Comparison of ENCODE assay signal across 8 mouse cellular contexts in the genomic region with DNA sequence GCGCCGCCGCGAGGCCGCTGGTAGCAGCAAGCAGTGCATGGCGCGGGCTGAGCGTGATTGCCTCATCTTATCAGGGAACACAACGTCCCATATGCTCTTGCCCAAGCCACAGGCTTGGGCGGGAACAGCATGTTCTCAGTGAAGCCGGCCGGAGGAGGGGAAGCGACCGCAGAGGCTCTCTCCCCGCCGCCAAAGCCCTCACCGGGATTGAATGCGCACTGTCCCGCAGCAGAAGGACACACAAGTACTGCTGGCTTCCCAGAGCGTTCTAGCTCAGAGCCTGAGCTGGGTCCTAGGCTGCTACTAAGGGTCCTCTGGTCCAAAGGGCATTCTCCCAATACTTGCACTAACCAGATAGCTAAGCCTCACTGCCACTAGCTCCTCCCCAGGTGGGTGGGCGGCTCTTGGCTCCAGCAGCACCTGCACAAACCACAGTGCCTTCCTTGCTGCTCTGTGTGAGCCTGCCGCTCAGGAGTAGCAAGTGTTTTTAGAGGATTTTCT. TPM values are rescaled to one million over a fixed set of nuclear protein-coding genes. Genes with fewer than 3 reads are reported as not detected.
A peak's percentile ranks its signal among the peaks of the same experiment; 100 is the strongest.
DNase-seq lines count a peak whose midpoint lies in the region; ATAC-seq lines count a peak whose summit lies in the region.

No protein-coding gene starts in this region.

- peak overlapping the region; percentile 86 for H3K4me2 ChIP-seq in heart, embryonic 14.5 days (ENCODE audit: low read length)
- H3K4me2 ChIP-seq in liver, embryonic 13.5 days: peak overlapping the region; percentile 63
- peak overlapping the region; percentile 52 for H3K4me2 ChIP-seq in stomach, embryonic 14.5 days (replicated peaks; ENCODE audit: low read depth, low read length)

- H3K27ac ChIP-seq in forebrain, embryonic 10.5 days: peak overlapping the region; percentile 81
- H3K27ac ChIP-seq in heart, embryonic 14.5 days (replicated peaks in 1 of 2; ENCODE audit: control insufficient read depth in 1 of 2, insufficient read depth in 1 of 2, low read depth in 2 of 2, low read length in 2 of 2): peak overlapping the region; percentile 55 to 75; a peak in 3 of 4 replicates
- H3K27ac ChIP-seq in liver, embryonic 13.5 days: peak overlapping the region; percentile 60
- peak overlapping the region; percentile 64; the same call in 1 of the 2 replicates for H3K27ac ChIP-seq in stomach, embryonic 14.5 days (ENCODE audit: low read length)

- H3K9ac ChIP-seq in heart, embryonic 14.5 days (ENCODE audit: low read length): peak overlapping the region; percentile 71
- H3K9ac ChIP-seq in liver, embryonic 13.5 days: peak overlapping the region; percentile 56
- no peak overlapping the region for H3K9ac ChIP-seq in stomach, embryonic 14.5 days (replicated peaks; ENCODE audit: low read depth, low read length)

- peak; percentile 48 to 51 for DNase-seq in CD8-positive naive resting alpha-beta T cell, adult 2 months (ENCODE audit: low read depth in 2 of 2, low spot score in 2 of 2)
- peak; percentile 80 for DNase-seq in c-Kit-positive CD71-positive TER-119-negative erythroid progenitor cells, embryonic 14.5 days (ENCODE audit: low read depth)
- peak; percentile 73 for DNase-seq in forebrain, embryonic 10.5 days (ENCODE audit: extremely low spot score, low spot score)
- peak; percentile 96 for DNase-seq in kidney, postnatal 14 days
- peak; percentile 76 for DNase-seq in liver, embryonic 13.5 days
- peak; percentile 39 to 55 for DNase-seq in natural killer cell, adult 2 months (ENCODE audit: low spot score in 2 of 2)

- peak overlapping the region; percentile 48 for H3K4me3 ChIP-seq in forebrain, embryonic 10.5 days
- peak overlapping the region; percentile 35 to 40 for H3K4me3 ChIP-seq in heart, embryonic 14.5 days (ENCODE audit: control insufficient read depth in 1 of 2, insufficient read depth in 1 of 2, low read depth in 1 of 2, low read length in 2 of 2)
- peak overlapping the region; percentile 41 for H3K4me3 ChIP-seq in liver, embryonic 13.5 days (replicated peaks)
- H3K4me3 ChIP-seq in stomach, embryonic 14.5 days (ENCODE audit: low read depth, low read length): peak overlapping the region; percentile 18

- H3K9me3 ChIP-seq in forebrain, embryonic 10.5 days: no peaks in the 10 kb centered on the region
- no peaks in the 10 kb centered on the region for H3K9me3 ChIP-seq in heart, embryonic 14.5 days (ENCODE audit: control insufficient read depth, low read length)
- H3K9me3 ChIP-seq in liver, embryonic 13.5 days (replicated peaks): no peaks in the 10 kb centered on the region
- no peaks in the 10 kb centered on the region for H3K9me3 ChIP-seq in stomach, embryonic 14.5 days (ENCODE audit: control insufficient read depth, low read depth, low read length)

- H3K27me3 ChIP-seq in forebrain, embryonic 10.5 days (ENCODE audit: poor library complexity, severe bottlenecking): peaks cover 4% of the 10 kb centered on the region; the same call in 1 of the 2 replicates
- H3K27me3 ChIP-seq in heart, embryonic 14.5 days (ENCODE audit: control insufficient read depth, insufficient read depth, low read length): no peaks in the 10 kb centered on the region
- H3K27me3 ChIP-seq in liver, embryonic 13.5 days: peaks cover 22% of the 10 kb centered on the region
- no peaks in the 10 kb centered on the region for H3K27me3 ChIP-seq in stomach, embryonic 14.5 days (ENCODE audit: control insufficient read depth, insufficient read depth, low read length)

- H3K36me3 ChIP-seq in forebrain, embryonic 10.5 days (replicated peaks): no peaks in the 10 kb centered on the region
- no peaks in the 10 kb centered on the region for H3K36me3 ChIP-seq in heart, embryonic 14.5 days (ENCODE audit: control insufficient read depth, insufficient read depth, low read length)
- no peaks in the 10 kb centered on the region for H3K36me3 ChIP-seq in liver, embryonic 13.5 days
- H3K36me3 ChIP-seq in stomach, embryonic 14.5 days (ENCODE audit: control insufficient read depth, insufficient read depth, low read length): no peaks in the 10 kb centered on the region

- 1% methylated on average over 22 of the region's 22 CpGs for WGBS in forebrain, embryonic 10.5 days
- WGBS in heart, embryonic 14.5 days: under 1% methylated on average over 22 of the region's 22 CpGs
- under 1% methylated on average over 22 of the region's 22 CpGs for WGBS in liver, embryonic 13.5 days (ENCODE audit: insufficient replicate concordance)
- WGBS in stomach, embryonic 14.5 days: 2% methylated on average over 22 of the region's 22 CpGs

- peak; percentile 89 for ATAC-seq in heart, embryonic 14.5 days (ENCODE audit: insufficient number of reproducible peaks, insufficient read depth, low FRiP score, low read depth)
- ATAC-seq in liver, embryonic 13.5 days (ENCODE audit: low read depth): peak; percentile 95
- ATAC-seq in stomach, embryonic 14.5 days (ENCODE audit: insufficient number of reproducible peaks, insufficient read depth, low FRiP score, low read depth): peak; percentile 87

- H3K4me1 ChIP-seq in forebrain, embryonic 10.5 days: peaks cover 38% of the 10 kb centered on the region
- peaks cover 9 to 29% of the 10 kb centered on the region in 2 experiments for H3K4me1 ChIP-seq in heart, embryonic 14.5 days (ENCODE audit: control insufficient read depth in 2 of 2, insufficient read depth in 2 of 2, low read length in 2 of 2)
- peaks cover 38% of the 10 kb centered on the region for H3K4me1 ChIP-seq in liver, embryonic 13.5 days (replicated peaks)
- H3K4me1 ChIP-seq in stomach, embryonic 14.5 days (ENCODE audit: control insufficient read depth, insufficient read depth, low read length): peaks cover 15% of the 10 kb centered on the region

RNA-seq across cellular contexts. Expression of gene E030018B13Rik, which starts 19.6 kb away (rescaled TPM):
- polyA plus RNA-seq in forebrain, embryonic 10.5 days (2016; fragmentation: Nextera tagmentation; extraction: Ambion mirVana): 0.21 TPM in 1 of 2 replicates, not detected in the other
- polyA plus RNA-seq in heart, embryonic 14.5 days (2014; fragmentation: Nextera tagmentation; extraction: Ambion mirVana): not detected in 2 replicates
- not detected in 2 replicates for polyA plus RNA-seq in liver, embryonic 13.5 days (2015; fragmentation: Nextera tagmentation; extraction: Ambion mirVana)
- 0.25 and 0.34 TPM in 2 replicates for polyA plus RNA-seq in stomach, embryonic 14.5 days (2014; fragmentation: Nextera tagmentation; extraction: Ambion mirVana)

RNA-seq across cellular contexts. Expression of gene Klf13, which starts 41.7 kb away (rescaled TPM):
- polyA plus RNA-seq in forebrain, embryonic 10.5 days (2016; fragmentation: Nextera tagmentation; extraction: Ambion mirVana): 23.1 and 23.8 TPM in 2 replicates
- polyA plus RNA-seq in heart, embryonic 14.5 days (2014; fragmentation: Nextera tagmentation; extraction: Ambion mirVana): 25.1 and 26.7 TPM in 2 replicates
- 13.6 and 14.1 TPM in 2 replicates for polyA plus RNA-seq in liver, embryonic 13.5 days (2015; fragmentation: Nextera tagmentation; extraction: Ambion mirVana)
- 35.5 and 38.5 TPM in 2 replicates for polyA plus RNA-seq in stomach, embryonic 14.5 days (2014; fragmentation: Nextera tagmentation; extraction: Ambion mirVana)

Comparison
In these comparisons a context has a peak if more than half of its experiments do, and no peak if none do; other contexts are left out.
1. Peak in every context shown above with its lines: DNase-seq, ATAC-seq, H3K4me3 ChIP-seq and H3K27ac ChIP-seq.